Mouse (Mus musculus): ENCODE measurements around the gene Gm18336.
"Not testable (repeated sequence)": the region's sequence is repeated elsewhere in the genome, so short reads cannot be mapped to it uniquely, and the experiment has no call there.

The Gm18336 gene

GRCm38 (mm10) chrX:73398636-73399035 lies at the start of gene Gm18336:
Gm18336 (minus strand) TSS chrX:73398736.
- DNase-seq (ENCODE audit: low spot score) = not testable (repeated sequence)

GRCm38 (mm10) chrX:73441428-73441827 lies 42.9 kb upstream of the Gm18336 start:
- no peak for DNase-seq (ENCODE audit: low spot score)

GRCm38 (mm10) chrX:73435252-73435651 lies 36.7 kb upstream of the Gm18336 start, which contains the start of gene Trex2:
Trex2 (minus strand) TSS chrX:73435344.
- DNase-seq (ENCODE audit: low spot score) = no peak

GRCm38 (mm10) chrX:73432850-73433249 lies 34.3 kb upstream of the Gm18336 start:
- no peak for DNase-seq (ENCODE audit: low spot score)

GRCm38 (mm10) chrX:73430036-73430435 lies 31.5 kb upstream of the Gm18336 start:
- no peak for DNase-seq (ENCODE audit: low spot score)

- DNase-seq (ENCODE audit: low spot score) = no peak
These were observed 14.2 kb upstream of the Gm18336 start for GRCm38 (mm10) chrX:73412767-73413166.

- DNase-seq (ENCODE audit: low spot score) = no peak
These were observed 12.5 kb upstream of the Gm18336 start, which contains the start of gene Zfp92 for GRCm38 (mm10) chrX:73410880-73411517. Zfp92 (plus strand) TSS chrX:73411096.

- no peak for DNase-seq (ENCODE audit: low spot score)
These were observed 3.1 kb upstream of the Gm18336 start for GRCm38 (mm10) chrX:73401616-73402015.

GRCm38 (mm10) chrX:73400951-73401350 lies 2.4 kb upstream of the Gm18336 start:
- DNase-seq (ENCODE audit: low spot score) = no peak

- no peak for DNase-seq (ENCODE audit: low spot score)
These were observed 2.1 kb downstream of the Gm18336 start for GRCm38 (mm10) chrX:73396446-73396845.

- no peak for DNase-seq (ENCODE audit: low spot score)
These were observed 7.1 kb downstream of the Gm18336 start for GRCm38 (mm10) chrX:73391481-73391880.

- DNase-seq (ENCODE audit: low spot score) = no peak
These were observed 13.6 kb downstream of the Gm18336 start for GRCm38 (mm10) chrX:73384924-73385323.

- no peak for DNase-seq (ENCODE audit: low spot score)
These were observed 14.1 kb downstream of the Gm18336 start for GRCm38 (mm10) chrX:73384419-73384818.

GRCm38 (mm10) chrX:73363291-73363690 lies 35.2 kb downstream of the Gm18336 start:
- DNase-seq (ENCODE audit: low spot score) = no peak

GRCm38 (mm10) chrX:73356719-73357118 lies 41.8 kb downstream of the Gm18336 start:
- DNase-seq (ENCODE audit: low spot score) = no peak

GRCm38 (mm10) chrX:73356163-73356562 lies 42.4 kb downstream of the Gm18336 start:
- DNase-seq (ENCODE audit: low spot score) = no peak

All from urinary bladder, postnatal 10 days (tissue).